Mouse (Mus musculus) liver, adult 10 weeks (tissue): Measurements from ENCODE around the gene Cdc42. TPM values are rescaled to one million over a fixed set of nuclear protein-coding genes. Genes with fewer than 3 reads are reported as not detected.

Experiments used
- polyA plus RNA-seq: library from polyadenylated mRNA; stranded (reverse); fragments of 350-450 nt; fragmentation: Illumina TruSeq; extraction: RNeasy Lipid Tissue Mini Kit (QIAGEN cat#74804); gene quantifications from one replicate; pipeline ENCODE4 v1.2.3, GENCODE M21; 2014; ENCODE audit warnings: low read depth, low replicate concordance

The Cdc42 gene
- 320 TPM for polyA plus RNA-seq

DNA sequence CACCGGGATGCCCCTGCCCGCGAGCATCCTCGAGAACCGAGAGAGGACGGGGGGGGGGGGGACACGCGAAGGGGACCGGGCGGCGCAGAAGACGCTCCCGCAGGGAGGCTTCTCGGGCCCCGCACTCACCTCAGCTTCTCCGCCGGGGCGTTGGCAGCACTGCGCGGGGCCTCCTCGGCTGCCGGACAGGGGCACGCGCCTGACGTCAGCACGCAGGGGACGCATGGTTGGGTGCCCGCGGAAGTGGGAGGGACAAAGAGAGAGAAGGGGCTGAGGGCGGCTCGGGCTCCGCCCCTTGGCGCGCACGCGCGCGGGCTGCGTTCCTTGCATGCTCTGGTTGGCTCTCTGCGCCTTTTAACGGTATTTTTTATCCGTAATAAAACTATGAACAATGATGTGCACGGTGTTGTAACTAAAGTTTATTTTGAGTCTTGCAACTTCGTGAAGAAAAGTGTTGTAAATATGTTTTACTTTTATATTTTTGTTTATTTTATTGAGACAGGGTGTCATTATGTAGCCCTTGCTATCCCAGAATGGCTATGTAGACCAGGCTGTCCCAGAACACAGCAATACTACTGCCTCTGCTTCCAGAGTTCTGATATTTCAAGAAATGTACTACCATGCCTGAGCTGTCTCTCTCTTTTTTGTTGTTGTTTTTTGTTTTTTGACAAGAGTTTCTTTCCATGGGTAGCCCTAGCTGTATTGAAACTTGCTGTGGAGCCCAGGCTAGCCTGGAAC, at the start of gene Cdc42:
Gene Cdc42 (minus strand): TSS at position 204 of the 738 bp plus-strand sequence.

DNA sequence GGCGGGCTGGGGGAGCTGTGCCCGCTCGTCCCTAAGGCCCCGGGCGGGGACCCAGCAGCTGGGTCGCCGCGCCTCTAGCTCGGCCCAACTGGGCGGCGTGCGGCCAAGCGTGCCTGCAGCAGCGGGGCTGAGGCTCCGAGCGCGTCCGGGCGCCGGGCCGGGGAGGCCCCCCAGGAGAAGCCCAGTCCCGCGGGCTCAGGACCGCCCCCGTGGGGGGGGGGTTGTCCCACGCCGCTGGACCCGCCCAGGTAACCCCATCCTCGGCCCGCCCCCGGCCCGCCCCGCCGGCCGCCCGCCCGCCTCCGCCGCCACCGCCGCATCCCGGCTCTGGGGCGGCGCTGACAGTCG, 80.4 kb downstream of the Cdc42 start, which contains the start of gene Wnt4:
Gene Wnt4 (plus strand): TSS at position 324 of the 348 bp plus-strand sequence.

Other genes starting within 250 kb of the Cdc42 start
- 0.08 TPM for gene Wnt4, start 80.2 kb downstream of the Cdc42 start, polyA plus RNA-seq
- not detected for gene Cela3a, start 52.1 kb upstream of the Cdc42 start, polyA plus RNA-seq
- not detected for gene Cela3b, start 72.8 kb upstream of the Cdc42 start, polyA plus RNA-seq
- gene 1700013G24Rik, start 95.6 kb upstream of the Cdc42 start, polyA plus RNA-seq: not detected
- gene Hspg2, start 111.0 kb upstream of the Cdc42 start, polyA plus RNA-seq: 0.19 TPM
- not detected for gene Ldlrad2, start 216.8 kb upstream of the Cdc42 start, polyA plus RNA-seq
- 35.9 TPM for gene Usp48, start 236.0 kb upstream of the Cdc42 start, polyA plus RNA-seq